Mouse (Mus musculus): ENCODE measurements around the gene Kat8.
"Not testable (repeated sequence)": the region's sequence is repeated elsewhere in the genome, so short reads cannot be mapped to it uniquely, and the experiment has no call there.

Kat8 gene

GRCm38 (mm10) chr7:127932273-127933031 is 20.1 kb downstream of the Kat8 start:
- no peak for DNase-seq

DNA sequence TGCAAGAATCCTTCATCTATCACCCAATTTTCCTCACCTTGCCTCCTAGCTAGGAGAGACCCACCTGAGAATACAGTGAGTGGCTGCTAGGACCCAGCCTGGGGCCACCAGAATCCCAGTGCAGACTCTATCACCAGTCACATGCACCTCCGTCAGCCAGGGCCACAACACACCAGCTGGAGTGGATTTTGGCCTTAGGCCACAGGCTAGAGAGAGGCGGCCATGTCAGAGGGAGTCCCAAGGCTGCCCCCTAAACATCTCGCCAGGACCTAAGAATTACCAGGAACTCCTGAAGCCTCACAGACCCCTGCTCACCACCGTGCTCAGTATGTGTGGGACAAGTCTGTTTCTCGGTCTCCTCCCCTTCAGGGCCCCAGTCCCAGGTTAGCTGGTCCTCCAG is 21.8 kb downstream of the Kat8 start:
- DNase-seq: peak; percentile 36

GRCm38 (mm10) chr7:127935028-127935722 is 22.9 kb downstream of the Kat8 start:
- peak; percentile 94 for DNase-seq

DNA sequence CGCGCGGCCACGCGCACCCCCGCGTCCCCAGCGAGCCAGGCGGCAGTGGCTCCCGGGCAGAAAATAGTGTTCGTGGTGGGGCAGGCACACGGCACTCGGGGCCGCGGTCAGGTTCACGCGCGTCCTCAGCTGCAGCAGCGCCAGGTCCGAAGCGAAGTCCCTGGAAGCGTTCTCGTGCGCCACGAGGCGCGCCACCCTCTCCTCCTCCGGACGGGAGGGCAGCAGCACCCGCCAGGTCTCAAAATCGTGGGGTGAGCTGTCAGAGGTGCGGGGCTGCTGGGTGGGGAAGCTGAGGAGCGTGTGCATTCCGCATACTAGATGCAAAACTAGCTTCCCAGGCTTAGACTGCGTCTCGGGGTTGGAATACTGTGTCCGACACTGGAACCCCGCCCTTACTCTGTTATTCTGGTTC is 23.4 kb downstream of the Kat8 start:
- no peak for DNase-seq

GRCm38 (mm10) chr7:127936216-127936884 is 24.0 kb downstream of the Kat8 start:
- no peak for DNase-seq

DNA sequence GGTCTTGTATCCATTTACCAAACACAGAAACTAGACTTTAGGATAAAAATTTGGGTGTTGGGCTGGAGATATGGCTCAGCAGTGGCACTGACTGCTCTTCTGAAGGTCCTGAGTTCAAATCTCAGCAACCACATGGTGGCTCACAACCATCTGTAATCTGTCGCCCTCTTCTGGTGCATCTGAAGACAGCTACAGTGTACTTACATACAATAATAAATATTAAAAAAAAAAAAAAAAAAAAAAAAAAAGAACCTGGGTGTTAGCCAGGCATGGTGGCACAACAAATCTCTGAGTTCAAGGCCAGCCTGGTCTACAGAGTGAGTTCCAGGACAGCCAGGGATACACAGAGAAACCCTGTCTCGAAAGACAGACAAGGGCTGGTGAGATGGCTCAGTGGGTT is 29.8 kb downstream of the Kat8 start:
- DNase-seq: not testable (repeated sequence)

- no peak for DNase-seq
Measured at GRCm38 (mm10) chr7:127944614-127945013, 32.3 kb downstream of the Kat8 start.

GRCm38 (mm10) chr7:127946470-127947023 is 34.2 kb downstream of the Kat8 start, which contains the start of gene Prss36:
Prss36 (minus strand) TSS chr7:127946725.
- no peak for DNase-seq

DNA sequence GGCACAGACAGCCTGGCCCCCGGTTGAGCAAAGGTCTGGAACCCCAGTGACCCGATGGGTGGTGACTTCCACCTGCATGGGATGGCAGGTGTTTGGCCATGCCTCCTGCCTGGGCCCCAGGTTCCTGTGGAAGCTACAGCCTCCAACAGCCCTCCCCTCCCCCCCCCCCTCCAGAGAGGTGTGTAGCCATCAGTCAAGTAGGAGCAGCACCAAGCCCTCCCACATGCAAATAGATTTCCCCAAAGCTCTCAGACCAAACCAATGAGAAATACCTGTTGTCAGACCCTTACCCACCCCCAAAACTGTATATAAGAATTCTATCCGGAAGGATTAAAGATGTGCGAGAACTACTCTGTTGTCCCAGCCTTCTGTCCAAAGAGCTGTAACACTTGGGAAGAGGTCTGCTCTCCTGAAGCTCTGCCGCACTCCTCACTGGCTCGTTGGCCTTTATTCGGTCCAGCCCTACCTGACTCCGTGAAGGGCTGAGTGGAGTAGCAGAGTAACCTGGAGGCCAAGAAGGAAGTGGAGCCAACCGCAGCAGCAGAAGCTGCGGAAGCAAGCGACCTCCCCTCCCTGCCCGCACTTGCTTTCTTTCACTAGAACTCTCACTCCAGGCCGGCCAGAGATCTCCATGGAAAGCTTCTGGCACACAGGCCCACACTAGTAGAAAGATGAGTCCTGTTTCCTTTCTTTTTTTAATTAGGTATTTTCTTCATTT is 40.7 kb downstream of the Kat8 start:
- no peak for DNase-seq

DNA sequence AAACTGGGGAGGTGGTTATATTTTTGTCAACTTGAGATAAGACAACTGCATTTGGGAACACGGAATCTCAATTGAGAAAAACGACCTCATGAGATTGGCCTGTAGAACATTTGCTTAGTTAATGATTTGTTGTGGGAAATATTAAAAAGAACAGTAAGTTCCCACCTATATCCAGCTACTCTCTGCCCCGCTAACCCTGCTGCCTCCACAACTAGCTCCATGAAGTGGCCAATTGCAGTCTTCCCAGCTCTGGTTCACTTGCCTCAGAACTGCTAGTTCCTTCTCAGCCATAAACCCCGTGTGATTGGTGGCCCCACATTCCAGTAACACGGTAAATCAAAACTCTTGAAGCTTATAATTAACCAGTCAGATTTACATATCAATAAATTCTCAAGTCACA is 47.0 kb downstream of the Kat8 start:
- DNase-seq: no peak

DNA sequence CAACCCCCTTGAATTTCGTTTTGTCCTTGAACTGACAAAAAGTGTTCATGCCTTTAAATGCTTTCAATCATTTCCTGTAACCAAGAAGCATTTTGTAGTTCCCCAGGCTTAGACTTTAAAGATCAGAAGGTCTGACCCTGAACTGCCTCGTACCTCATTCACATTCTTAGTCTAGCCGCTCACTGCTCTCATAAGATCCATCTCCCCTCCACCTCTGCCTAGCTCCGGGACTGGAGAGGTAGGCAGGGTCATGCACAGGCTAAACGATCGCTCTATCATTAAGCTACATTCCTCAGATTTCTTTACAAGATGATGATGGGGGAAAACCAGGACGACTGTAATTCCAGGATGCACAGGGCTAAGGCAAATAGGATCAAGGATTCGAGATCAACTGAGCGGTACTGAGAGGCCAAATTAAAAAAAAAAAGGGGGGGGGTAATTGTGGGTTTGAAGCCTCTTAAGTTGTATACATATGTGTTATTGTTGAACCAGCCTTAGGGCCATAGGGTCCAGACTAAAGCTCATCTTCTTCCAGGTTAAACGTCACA is 54.1 kb downstream of the Kat8 start:
- peak; percentile 44 for DNase-seq

DNA sequence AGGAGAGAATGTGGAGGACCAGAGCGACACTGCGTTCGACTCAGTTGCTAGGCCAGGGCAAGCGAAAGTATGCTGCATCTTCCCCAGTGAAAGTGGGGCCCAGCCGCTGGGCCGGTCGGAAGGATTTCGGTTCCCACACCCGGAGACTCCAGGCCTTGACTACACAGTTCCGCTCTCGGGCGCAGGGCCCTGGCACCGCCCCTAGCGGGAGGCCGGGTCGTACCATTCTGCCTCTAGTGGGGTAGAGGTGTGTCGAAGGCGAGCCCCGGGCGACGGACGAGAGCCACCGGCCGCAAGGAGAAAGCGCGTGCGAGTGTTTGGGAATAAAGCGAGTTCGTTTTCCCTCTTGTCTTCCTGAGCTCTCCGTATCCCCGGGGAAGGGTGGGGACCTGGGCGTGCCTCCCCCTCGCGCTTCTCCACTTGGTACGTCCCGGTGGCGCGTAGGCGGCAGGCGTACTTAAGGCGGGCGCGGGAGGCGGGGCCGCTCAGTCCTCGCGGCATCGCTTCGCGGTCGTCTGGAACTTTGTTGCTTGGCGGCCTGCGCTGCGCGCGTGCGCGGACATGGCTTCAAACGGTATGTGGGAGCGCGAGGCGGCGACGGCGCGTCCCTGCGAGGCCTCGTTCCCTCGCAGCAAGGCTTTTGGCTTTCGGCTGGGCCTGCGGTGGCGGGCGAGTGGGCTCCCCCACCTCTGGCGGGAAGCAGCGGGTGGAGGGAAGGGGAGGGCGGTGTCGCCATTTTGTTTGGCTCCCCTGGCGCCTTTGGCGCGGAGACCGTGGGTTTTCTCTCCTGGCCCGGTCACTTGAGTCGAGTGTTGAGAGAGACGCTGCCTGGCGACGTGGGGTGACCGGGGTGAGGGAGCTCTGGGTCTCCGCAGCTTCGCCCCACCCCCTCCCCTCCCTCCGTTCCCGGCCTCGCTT is 54.9 kb downstream of the Kat8 start, which contains the start of gene Fus:
TSS of gene Fus (plus strand) at position 454 of the 918 bp plus-strand sequence.
- DNase-seq: peak; percentile 97

DNA sequence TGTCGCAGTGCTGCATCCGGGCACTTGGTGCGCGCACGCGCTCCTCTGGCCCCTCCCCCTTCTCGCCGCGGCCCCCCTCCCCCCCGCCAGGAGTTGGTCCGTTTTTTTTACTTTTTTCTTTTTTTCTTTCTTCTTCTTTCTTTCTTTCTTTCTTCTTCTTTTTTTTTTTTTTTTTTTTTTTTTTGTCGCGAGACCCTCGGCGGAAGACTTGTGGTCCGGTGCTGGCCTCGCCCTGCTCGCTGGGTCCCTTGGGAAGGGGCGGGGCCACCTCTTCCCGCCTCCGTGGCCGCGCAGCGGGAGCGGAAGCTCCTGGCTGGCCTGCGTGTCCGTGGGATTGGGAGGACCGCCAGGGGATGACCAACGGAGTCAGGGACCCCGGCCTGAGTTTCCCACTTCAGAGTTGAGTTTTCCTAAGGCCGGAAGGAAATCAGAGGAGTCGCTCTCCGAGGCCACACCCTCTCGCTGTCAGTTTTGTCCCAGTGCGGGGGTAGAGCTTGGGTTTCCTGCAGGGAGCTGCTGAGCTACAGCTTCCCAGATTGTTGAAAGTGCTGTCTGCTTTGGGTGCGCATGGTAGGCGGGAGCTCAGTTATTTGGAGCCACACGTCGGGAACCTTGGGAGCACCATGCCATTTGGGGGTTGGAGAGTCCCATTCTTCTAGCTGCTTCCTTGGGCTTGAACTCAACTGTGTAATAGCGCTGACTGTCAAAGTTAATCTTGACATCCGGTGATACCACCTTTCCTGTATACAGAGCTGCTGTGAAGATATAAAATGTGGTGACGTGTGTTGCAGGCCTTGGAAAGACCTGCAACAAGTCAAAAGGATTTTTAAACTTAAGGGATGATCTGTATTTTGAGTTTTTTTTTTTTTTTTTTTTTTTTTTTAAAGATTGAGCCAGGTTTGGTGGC is 55.9 kb downstream of the Kat8 start:
- peak; percentile 75 for DNase-seq

- DNase-seq: no peak
Measured at GRCm38 (mm10) chr7:127974413-127974930, 62.2 kb downstream of the Kat8 start.

Data from cerebellum, adult 9-10 months (tissue).